In the genomic region with DNA sequence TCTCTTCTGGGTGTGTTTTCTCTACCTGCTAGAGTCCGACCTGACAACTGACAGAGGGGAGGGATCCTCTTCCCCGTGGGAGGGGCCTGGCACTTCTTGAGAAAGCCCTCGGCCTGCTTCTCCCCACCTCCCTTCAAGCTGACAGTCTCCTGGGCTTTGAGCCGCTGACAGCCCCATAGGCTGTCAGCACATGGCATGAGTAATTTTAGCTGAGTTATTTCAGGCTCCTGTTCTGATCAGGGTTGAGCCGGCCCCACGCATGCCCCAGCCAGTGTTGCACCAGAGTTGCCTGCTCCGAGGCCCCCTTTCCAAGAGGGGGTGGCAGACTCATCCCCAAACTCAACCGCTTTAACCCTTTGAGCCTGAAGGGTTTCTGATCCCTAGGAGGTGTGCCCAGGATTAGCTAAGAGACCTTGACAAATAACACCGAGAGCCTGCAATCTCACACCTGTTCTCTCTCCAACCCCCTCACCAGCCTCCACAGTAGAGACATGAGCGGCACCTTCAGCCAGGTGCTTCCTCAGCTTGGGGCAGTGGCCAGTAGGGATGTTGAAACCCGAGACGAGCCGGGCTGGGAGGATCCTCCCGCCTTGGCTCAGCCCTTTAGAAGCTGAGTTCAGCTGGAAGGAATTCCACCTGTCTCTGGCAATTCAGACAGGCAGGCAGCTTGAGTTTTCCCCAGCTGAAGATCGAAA, we compare ENCODE assay signal across 8 mouse cellular contexts. TPM values are rescaled to one million over a fixed set of nuclear protein-coding genes. Genes with fewer than 3 reads are reported as not detected.
A peak's percentile ranks its signal among the peaks of the same experiment; 100 is the strongest.
DNase-seq lines count a peak whose midpoint lies in the region; TF ChIP-seq lines count a peak whose summit lies in the region.

No protein-coding gene starts in this region.

- TF ChIP-seq CTCF in kidney, adult 2 months (conservative IDR thresholded peaks at IDR 0.05; ENCODE audit: insufficient read depth, insufficient read length, low read depth, low read length) = no peak

- TF ChIP-seq POLR2A in kidney, adult 2 months (IDR thresholded peaks at IDR 0.05; ENCODE audit: low read depth, low read length) = no peak

- DNase-seq in layer of hippocampus, adult 11-12 months (ENCODE audit: low spot score) = peak; percentile 75
- DNase-seq in layer of hippocampus, adult 9-10 months (ENCODE audit: low spot score) = no peak
- DNase-seq in brain, adult 2 months (ENCODE audit: low read depth, low spot score) = peak; percentile 92
- DNase-seq in frontal cortex, postnatal 36 days (ENCODE audit: low spot score in 2 of 2) = peak; percentile 58 to 77
- DNase-seq in kidney, adult 2 months = peak; percentile 66
- peak; percentile 63 for DNase-seq in right cerebral cortex, postnatal 14 days
- no peak for DNase-seq in spleen, postnatal 4 days (ENCODE audit: low spot score in 2 of 2)
- no peak for DNase-seq in testis, postnatal 10 days (ENCODE audit: low spot score)

- H3K27me3 ChIP-seq in kidney, adult 2 months (replicated peaks; ENCODE audit: control insufficient read depth, insufficient read depth, low read length) = no peaks in the 10 kb centered on the region

- H3K4me3 ChIP-seq in kidney, adult 2 months (ENCODE audit: insufficient read depth, low read depth, low read length) = peak overlapping the region; percentile 56

- peaks cover 8% of the 10 kb centered on the region for H3K36me3 ChIP-seq in kidney, adult 2 months (ENCODE audit: control insufficient read depth, insufficient read depth, low read length)

- 25% methylated on average over 15 of the region's 15 CpGs for WGBS in kidney, adult 2 months

- peaks cover 16% of the 10 kb centered on the region for H3K4me1 ChIP-seq in kidney, adult 2 months (ENCODE audit: control insufficient read depth, insufficient read depth, low read length)

- peak overlapping the region; percentile 60 for H3K27ac ChIP-seq in kidney, adult 2 months (ENCODE audit: insufficient read depth, low read depth, low read length)

RNA-seq across cellular contexts. Expression of a gene that starts 13.6 kb away (rescaled TPM):
- polyA plus RNA-seq in kidney, adult 2 months (2012; rRNA removed) = 4.4 and 5.4 TPM in 2 replicates

RNA-seq across cellular contexts. Expression of a gene that starts 19.1 kb away (rescaled TPM):
- polyA plus RNA-seq in kidney, adult 2 months (2012; rRNA removed) = 16.8 and 19.6 TPM in 2 replicates

RNA-seq across cellular contexts. Expression of a gene that starts 21.1 kb away (rescaled TPM):
- 55.5 and 66.8 TPM in 2 replicates for polyA plus RNA-seq in kidney, adult 2 months (2012; rRNA removed)

RNA-seq across cellular contexts. Expression of a gene that starts 25.4 kb away (rescaled TPM):
- polyA plus RNA-seq in kidney, adult 2 months (2012; rRNA removed) = not detected in 2 replicates

RNA-seq across cellular contexts. Expression of a gene that starts 25.4 kb away (rescaled TPM):
- polyA plus RNA-seq in kidney, adult 2 months (2012; rRNA removed) = 28.8 and 30.9 TPM in 2 replicates

Comparison
In these comparisons a context has a peak if more than half of its experiments do, and no peak if none do; other contexts are left out.
1. DNase-seq: peak in layer of hippocampus, adult 11-12 months (single experiment), brain, adult 2 months (single experiment), frontal cortex, postnatal 36 days (2 of 2), kidney, adult 2 months (single experiment) and right cerebral cortex, postnatal 14 days (single experiment); none in layer of hippocampus, adult 9-10 months (single experiment), spleen, postnatal 4 days (0 of 2) and testis, postnatal 10 days (single experiment).